Mouse (Mus musculus) spleen, adult 12 weeks (tissue): ENCODE results near the gene Arnt2.

ENCODE experiments used
- DNase-seq: peaks from one replicate; pipeline ENCODE4 v3.0.0; 2022; ENCODE audit warnings: low spot score

Gene Arnt2

DNA sequence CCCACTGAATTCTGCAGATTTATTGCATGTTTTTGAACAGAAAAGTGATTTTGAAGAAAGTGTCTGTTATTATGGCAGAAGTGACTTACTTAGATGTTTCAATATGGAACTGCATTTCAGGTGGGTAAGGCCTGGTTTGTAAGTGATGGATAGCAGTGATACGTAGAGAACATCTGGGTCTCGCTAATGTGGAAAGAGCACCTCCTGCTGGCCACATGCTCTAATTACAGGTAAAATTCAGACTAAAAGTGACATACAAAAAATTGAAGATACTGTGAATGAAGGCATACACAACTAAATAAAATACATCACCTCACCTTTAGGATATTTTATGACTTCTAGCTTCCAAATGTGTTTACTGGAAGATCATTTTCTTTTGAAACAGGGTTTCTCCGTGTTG is 66.8 kb downstream of the Arnt2 start:
- no peak for DNase-seq

DNA sequence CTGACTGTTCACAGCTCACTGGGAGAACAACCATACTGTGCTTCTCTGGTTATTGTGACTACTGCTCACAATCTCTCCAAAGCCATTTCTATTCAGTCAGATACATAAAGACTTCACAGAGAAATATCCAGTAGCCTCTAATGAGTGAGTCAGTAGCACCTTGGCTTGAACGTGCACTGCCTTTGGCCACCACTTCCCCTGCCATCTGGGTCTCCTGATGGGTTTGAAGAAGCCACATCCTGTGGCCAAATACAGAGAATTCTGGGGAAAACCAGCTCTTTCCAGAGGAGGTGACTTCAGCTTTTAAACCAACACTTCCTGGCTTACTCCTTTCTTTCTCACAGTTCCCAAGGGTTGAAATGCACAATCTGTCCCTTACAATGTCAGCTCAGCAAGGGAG is 69.0 kb downstream of the Arnt2 start:
- DNase-seq: no peak

GRCm38 (mm10) chr7:84339186-84339585 is 70.8 kb downstream of the Arnt2 start:
- DNase-seq: no peak

- DNase-seq: no peak
These were observed 72.2 kb downstream of the Arnt2 start for GRCm38 (mm10) chr7:84337768-84338167.

GRCm38 (mm10) chr7:84336907-84337306 is 73.1 kb downstream of the Arnt2 start:
- no peak for DNase-seq

- no peak for DNase-seq
These were observed 73.4 kb downstream of the Arnt2 start for GRCm38 (mm10) chr7:84336580-84336886.

DNA sequence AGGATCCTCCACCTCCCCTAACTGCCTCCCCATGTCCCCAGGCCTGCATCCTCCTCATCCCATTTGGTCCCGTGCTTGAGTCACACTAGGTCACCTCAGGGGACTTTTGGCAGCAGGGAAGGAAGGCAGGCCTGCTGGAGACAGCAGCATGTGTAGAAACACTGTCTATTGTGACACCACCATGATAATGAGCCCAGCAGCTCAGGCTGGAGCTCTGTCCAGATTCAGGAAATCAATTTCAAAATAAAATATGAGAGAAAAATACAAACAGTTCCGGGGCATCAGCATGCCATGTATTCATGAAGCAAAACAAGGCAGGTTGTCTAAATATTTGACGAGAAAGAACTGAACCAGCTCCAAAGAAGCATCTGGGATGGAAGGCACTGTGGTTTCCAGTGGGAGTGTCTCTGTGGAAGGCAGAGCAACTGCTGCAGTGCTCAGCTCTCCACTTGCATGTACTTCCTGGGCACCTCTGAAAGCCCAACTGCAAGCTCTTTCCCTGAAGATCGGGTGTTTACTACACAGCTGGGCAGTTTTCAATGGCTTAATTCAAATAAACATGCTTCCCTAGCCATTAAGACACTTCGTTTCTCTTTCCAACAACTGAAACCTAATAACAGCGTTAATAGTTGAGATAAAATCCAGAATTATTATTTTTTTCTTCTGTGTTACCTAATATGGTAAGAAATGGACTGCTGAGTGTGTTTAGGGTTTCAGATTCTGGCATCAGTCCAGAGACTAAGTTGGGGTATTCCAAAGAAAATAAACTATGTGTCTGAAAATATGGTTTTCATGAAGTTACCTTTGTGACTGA is 74.0 kb downstream of the Arnt2 start:
- DNase-seq: no peak

DNA sequence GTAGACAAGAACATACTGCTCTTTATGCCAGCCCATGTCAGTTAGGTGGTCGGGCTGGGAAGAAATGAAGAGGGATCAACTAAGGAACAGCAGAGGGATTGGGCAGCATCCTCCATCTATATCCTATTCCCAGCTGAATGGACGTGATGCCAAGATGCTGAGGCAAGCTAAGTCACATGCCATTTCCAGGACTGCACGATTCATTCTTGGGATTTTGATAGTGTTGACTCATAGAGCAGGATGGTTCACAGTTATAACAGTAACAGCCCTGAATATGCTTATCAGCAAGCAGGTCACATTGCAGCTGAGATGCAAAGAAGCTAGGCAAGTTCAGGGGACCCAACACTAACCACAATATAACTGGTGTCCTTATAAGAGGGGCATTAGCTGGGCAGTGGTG is 76.0 kb downstream of the Arnt2 start:
- DNase-seq: no peak

DNA sequence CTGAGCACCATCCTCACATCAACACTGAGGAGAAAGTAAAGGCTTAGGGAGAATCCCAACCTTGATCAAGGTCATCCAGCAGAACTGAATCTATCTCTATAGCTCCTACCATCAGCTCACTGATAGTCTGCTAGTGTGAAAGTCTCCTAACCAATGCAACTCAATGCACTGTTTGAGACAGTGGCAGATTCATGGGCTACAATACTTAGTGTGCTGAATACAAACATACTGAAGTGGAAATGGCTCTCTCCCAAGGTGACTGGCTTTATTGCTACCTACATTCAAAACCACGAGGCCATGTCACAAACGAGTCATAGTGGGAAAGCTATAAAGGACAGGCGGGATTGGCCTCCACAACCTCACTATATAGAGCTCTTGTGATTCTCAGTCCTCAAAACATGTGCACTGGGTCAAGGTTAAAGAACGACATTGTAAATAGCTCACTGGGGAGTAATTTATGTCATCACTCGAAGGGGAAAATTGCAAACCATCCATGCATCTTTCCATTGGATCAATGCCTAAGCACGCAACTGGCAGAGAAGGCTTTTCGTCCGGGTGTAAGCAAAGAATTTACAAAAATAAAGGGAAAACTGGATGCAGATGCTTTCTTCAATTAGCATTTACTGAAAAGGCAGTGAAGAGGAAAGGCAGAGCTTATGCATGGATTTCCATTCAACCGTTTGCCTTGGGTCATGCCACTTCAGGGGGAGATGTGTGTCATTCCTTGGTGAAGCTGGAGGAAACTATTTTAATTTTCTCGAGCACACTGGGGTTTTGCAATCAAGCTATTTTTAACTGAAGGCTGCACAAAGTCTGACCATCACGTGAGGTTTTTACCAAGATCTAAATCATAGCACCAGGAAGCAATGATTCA is 77.4 kb downstream of the Arnt2 start:
- no peak for DNase-seq

- DNase-seq: no peak
These were observed 80.8 kb downstream of the Arnt2 start for GRCm38 (mm10) chr7:84329174-84329583.

DNA sequence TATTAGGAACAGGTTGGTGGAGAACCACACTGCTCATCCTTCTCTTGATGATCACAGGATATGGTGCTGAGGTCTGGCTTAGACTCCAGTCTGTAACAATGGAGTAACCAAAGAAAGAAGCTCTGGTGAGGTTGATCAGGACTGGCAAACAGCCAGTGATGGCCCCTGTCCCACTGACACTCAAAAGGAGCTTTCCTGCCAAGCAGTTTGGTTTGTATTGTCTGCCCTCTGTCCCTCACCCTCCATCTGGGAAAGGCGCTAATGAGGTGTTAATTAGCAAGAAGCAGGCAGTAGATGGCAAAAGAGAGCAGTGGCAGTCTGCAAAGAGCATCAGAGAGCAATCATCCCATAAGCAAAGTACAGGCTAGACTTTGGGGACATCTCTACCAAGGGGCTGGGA is 81.2 kb downstream of the Arnt2 start:
- DNase-seq: no peak

DNA sequence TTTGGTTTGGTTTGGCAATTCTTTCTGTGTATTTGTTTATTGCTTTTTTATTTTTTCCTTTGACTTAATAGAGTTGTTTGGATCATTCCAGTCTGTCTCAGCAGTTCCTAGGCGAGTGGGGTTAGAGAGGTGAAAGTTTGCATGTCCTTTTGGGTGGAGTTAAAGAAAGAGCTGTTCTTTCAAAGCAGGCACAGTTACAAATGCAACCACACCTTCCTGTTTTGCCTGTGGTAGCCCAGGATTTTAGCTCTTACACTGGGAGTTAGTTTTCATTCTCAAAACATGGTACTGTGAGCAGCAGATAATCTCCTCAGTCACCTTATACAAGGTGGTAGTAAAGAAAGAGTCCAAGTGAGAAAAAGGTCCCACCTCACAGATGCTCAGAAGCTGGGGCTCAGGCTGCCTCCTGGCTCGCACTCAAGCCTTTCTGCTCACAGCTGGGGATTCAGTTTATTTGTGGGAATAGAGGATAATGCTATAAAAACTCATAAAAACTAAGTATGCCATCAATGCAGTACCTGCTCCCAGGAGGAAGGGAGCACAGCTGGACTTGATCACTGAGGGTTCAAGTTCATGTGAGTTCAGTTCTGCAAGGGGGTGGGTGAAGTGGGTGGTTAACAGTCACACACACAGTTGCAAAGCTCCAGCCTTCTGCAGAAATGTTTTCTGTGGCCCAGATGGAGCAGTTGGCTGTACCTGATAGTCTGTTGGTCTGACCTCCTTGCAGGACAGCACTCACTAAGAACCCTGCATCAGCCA is 84.2 kb downstream of the Arnt2 start:
- DNase-seq: no peak

- DNase-seq: no peak
These were observed 88.4 kb downstream of the Arnt2 start for GRCm38 (mm10) chr7:84321542-84321941.

DNA sequence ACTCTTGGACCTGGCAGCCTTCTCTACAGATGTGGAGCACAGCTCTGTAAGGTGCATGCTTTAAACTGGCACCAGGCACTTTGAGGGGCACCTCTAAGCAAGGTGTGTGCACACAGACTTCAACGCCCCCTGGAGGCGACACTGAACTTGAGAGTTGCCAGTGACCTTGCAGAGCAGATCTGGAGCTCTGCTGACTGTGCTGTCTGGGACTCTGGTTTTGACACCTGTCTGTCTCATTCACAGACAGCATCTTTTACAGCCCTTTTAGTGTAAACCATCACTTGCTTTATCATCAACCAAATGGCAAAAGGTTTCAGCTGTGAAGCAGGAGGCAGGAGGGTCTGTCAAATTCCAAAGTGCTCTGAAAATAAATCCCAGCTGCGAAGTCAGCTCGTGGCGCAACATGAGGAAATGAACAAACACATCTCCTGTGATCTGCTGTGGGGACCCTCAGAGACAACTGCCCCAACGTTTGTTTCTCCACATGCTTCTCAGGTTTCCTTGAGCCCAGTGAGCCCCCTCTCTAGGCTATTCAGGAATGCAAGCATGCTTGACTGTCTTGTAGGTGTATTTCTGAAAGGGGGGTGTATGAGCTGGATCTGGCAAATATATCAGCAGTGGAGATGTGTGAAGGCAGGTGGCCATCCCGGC is 94.5 kb downstream of the Arnt2 start:
- DNase-seq: no peak

DNA sequence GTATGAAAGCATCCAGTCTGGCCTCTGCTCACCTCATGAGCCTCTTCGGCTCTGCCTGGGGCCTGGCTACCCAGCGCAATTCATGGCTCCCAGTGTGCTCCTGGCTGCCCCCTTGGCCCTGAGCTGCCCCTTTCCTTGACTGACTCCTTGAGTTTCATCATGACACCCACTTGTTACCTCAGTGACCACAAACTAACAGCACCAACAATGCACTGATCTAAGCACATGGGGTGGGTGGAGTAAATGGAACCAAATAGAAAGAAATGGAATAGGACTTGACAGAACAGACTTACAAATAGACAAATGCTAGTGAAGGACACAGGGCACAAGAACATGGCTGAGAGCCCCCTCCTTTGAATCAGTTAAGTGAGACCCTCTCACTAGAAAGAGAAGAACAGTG is 95.2 kb downstream of the Arnt2 start:
- DNase-seq: no peak

DNA sequence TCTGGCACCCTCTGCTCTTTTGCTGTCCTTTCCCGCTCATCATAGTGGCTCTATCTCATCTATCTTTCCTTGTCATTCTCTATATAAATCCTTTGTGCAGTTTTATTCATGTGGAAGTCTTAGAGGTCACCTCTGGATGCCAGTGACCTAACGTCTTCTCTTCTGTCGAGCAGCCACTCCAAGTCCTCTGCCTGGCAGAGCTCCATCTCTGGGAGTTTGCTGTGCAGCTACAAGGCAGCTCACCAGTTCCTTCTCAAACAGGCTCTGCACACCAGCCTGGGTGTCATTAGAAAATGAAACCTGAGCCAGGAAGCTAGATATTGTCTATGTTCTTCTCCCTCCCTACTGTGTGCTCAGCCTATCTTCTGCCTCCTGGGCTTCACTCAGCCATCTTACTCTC is 98.4 kb downstream of the Arnt2 start:
- no peak for DNase-seq

GRCm38 (mm10) chr7:84310909-84311311 is 99.1 kb downstream of the Arnt2 start:
- DNase-seq: no peak

DNA sequence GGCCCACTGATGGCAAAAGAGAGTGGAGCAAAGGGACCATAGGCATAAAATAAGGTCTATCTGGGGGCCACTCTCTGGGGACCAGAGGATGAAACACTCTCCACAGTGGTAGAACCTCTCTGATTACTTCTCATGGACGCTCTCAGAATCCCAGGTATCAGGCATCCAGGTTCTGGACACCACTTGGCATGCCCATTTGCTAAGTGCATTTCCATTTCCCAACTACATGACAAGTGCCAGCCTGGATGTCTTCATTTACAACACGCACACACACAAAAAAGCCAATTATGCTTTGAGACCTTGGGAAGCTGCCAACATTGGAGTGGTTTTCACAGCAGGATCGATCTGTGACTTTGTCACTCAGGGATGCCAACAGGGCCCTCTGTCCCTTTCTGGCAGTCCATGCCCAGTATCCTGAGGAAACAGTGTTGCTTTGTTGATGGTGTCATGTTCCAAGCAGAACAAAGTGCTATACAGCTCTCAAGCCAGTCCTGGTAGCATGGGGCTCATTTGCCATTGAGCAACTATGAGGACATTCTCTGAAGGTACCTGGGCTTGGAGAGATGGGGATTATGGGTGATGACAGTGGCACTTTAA is 102.5 kb downstream of the Arnt2 start:
- DNase-seq: no peak

DNA sequence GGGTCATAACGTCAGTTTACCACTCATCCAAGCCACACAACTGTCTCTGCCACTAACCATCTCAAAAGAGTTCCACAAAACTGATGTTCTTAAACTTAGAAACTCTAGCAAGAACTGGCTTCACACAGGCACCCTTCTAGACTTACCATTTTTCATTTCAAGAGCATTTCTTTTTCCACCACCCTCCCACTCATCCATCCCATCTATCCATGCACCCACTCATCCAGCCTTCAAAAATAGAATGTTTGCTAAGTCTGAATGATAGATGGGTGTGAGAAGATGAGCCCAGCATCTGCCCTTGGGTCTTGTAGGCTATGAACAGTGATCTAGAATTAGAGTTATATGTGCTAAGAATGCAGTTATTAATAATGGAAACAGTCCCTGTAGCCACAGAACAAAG is 109.7 kb downstream of the Arnt2 start:
- no peak for DNase-seq

- no peak for DNase-seq
These were observed 110.4 kb downstream of the Arnt2 start for GRCm38 (mm10) chr7:84299601-84300000.

DNA sequence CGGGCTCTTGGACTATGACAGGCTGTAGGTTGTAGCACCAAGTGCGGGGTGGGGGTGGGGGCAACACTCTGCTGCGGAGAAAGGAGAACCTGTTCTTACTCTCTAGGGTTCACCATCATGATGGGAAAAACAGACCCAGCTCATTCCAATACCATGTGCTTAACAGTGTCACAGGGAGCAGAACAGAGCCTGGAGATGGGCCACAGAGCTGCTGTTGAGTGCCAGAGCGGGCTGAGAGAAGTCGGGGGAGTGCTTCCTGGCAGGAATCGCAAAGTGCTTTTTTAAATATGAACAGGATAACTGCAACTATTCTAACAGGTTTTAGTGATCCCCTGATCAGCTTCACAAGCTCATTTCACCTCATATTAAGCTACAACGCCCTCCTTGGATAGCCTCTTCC is 116.9 kb downstream of the Arnt2 start:
- no peak for DNase-seq

DNA sequence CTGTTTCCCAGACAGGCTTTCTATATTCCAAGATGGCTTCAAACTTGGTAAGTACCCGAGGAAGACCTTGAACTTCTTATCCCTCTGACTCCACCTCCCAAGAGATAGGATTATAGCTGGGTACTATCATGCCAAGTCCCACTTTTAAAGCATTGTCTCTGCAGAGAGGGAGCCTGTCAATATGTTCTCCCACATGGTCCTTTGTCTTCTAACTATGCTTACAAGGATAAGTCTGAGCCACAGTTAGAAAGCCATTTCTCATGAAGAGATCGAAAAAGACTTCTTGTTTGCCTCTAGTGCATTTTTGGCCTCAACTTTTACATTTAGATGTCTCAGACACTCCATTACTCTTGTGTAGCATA is 122.8 kb downstream of the Arnt2 start:
- no peak for DNase-seq
